Mouse (Mus musculus) heart, adult 8-10 months (tissue): ENCODE results near the gene Eif4a2. TPM values are rescaled to one million over a fixed set of nuclear protein-coding genes. Genes with fewer than 3 reads are reported as not detected.
"Not testable (repeated sequence)": the region's sequence is repeated elsewhere in the genome, so short reads cannot be mapped to it uniquely, and the experiment has no call there.

Source experiments
- DNase-seq: peaks from one replicate; pipeline ENCODE4 v3.0.0; 2022; ENCODE audit warnings: low spot score
- total RNA-seq, 4 experiments: library from RNA; stranded (reverse); gene quantifications; 2 replicates each; pipeline ENCODE4 v1.2.4; 2022

The Eif4a2 gene
- total RNA-seq = 100 to 1,000 TPM; 355 to 426 (median 380) TPM

DNA sequence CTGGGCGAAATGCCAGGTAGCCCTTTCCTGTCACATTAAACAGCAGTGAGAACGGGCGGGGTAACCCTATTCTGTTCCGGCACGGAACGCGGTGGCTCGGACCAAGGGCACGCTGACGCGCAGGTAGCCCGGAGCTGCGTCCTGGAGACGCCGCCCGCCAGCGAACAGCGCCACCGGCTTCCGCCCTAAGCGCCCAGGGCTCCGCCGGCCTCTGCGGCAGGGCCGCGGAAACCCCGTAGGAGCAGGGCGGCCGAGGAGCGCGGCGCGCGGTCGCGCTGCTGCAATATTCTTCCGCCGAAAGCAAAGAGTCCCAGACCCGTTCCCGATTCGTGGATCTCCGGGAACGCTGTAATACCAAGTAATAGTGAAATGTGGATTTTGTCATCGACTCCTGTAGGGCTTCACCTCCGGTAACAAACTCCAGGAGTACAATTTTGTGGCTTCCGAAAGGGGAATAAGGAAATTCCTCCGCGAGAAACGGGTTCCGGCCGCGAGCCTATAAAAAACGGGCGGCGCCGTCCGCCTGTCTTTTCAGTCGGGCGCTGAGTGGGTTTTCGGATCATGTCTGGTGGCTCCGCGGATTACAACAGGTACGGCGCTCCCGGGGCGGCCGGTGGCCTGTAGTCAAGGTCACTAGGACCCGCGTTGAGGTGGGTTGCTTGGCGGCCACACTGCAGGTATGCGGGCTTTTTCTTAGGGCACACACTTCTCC lies at the start of gene Eif4a2:
Gene Eif4a2, plus strand, starts transcription at position 214 of the 712 bp plus-strand sequence.
- peak; percentile 89 for DNase-seq

DNA sequence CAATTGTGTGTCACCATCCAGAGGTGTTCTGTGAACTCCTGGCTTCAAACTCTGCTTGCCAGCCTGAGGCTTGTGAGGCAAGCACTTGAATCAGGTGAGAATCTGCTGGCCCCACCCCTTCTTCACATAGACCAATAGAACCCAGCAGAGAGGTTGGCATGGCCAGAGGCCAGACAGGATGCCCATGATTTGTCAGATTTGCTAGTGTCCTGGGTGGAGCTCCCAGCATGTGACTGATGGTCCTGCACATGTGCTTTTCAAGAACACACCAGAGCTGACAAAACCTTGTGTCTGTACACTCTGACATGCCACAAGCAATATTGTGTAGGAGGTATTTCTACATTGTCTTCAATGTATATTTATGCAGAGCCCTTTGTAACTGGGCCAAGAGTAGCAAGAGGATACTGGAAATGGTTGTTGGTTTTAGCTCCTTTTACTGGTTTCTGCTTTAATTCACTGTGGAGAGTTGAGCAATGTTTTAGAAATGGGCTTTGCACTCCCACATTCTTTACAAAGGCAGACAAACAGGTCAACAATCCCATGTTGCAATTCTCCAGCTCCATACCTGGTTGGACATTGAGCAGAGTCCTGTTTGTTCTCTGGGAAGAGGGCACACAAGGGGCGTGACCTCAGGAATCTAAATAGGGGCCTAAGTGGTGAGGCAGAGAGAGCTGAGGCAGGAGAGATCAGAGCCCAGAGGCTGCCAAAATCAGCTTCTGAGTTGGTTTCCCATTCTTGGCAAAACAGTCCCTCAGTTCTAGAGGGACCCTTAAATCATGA lies 49.4 kb upstream of the Eif4a2 start, which contains the start of gene Kng1:
Gene Kng1, plus strand, starts transcription at position 198 of the 780 bp plus-strand sequence.
- DNase-seq = not testable (repeated sequence)

DNA sequence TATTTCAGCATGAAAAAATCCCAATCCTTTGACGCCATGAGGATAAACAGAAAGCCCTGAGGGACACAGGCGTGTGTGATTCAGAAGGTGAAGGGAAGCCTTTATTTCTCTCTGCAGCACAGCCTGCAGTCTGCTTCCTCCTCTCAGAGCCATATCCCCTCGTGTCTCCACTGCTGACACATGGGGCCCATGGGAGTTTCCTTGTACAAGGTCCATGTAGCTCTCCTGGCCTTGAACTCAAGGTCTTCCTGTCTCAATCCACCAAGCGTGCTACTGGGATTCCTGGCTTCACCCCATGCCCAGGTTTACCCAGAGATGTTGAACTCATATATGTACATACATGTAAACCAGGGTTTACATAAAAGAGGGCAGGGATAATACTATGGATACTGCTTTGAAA lies 47.6 kb upstream of the Eif4a2 start:
- not testable (repeated sequence) for DNase-seq

DNA sequence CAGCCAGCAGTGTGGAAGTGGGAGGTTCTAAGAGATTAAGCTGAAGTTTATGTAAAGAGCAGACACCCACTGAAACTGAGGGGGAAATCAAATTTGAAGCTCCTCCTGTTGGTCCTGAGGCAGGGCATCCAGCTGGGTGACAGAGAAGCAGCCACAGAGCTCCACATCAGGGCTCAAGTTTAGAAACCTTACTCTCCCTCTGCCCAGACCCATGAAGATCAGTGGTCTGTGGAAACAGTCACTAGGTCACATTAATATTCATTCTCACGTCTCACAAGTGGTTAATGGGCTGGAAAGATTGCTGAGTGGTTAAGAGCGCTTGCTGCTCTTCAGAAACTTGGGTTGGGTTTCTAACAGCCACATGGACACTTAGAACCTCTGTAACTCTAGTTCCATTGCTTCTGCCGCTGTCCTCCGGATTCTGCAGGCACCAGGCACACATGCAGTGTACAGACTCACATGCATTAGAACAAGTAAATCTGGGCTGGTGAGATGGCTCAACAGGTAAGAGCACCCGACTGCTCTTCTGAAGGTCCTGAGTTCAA lies 46.4 kb upstream of the Eif4a2 start:
- DNase-seq = not testable (repeated sequence)

DNA sequence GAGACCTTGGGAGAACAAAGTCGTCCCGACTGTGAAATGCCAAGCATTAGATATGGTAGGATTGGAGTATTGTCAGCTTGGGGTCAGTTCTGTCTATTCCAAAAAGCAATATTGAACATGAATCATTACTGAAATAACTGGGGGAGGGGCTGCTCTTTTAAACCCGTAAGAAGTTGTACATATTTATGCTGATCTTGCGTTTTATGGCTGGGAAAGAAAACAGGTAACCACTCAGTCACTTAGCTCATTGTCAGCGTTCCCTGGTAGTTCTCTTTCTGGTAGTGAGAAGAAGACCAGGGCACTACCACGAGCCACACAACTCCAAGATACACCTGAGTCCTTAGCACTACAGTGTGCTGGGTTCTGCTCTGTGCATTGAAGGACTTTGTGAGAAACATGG lies 29.7 kb upstream of the Eif4a2 start:
- DNase-seq = not testable (repeated sequence)

DNA sequence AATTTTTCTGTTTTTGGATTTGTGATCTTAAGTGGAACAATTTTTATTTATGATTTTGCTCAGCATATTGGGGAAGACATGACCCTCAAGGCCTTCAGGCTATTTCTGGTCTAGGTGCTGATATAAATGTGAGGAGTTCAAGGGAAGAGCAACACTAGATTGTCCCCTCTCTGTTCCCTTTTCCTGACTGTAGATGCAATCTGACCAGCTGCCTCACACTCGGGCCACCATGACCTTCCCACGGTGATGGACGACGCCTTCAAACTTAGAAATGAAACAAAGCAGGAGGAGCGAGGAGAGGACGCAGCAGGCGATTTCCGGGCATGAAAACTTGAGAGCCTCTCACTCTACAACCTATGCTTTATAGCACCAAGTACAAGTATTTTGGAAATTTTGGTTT lies 20.1 kb upstream of the Eif4a2 start:
- not testable (repeated sequence) for DNase-seq

DNA sequence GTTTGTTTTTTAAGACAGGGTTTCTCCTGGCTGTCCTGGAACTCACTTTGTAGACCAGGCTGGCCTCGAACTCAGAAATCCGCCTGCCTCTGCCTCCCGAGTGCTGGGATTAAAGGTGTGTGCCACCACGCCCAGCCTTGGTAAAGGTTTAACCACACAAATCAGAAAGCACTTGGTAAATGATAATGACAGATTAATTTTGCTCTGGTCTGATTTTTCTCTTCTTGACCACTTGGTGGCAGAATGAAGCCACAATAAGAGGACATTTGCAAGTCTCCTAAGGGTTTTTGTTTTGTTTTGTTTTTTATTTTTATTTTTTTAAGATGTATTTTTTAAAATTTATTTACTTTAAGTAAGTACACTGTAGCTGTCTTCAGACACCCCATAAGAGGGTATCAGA lies 19.5 kb upstream of the Eif4a2 start:
- not testable (repeated sequence) for DNase-seq

DNA sequence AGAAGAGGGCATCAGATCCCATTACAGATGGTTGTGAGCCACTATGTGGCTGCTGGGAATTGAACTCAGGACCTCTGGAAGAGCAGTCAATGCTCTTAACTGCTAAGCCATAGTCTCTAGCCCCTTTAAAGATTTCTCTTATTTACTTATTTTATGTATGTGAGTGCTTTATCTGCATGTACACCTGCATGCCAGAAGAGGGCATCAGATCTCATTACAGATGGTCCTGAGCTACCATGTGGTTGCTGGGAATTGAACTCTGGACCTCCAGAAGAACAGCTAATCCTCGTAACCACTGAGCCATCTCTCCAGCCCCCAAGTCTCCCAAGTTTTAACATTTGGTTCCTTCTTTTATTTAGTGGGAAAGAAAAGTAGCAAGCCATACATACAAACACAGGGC lies 18.8 kb upstream of the Eif4a2 start:
- not testable (repeated sequence) for DNase-seq

DNA sequence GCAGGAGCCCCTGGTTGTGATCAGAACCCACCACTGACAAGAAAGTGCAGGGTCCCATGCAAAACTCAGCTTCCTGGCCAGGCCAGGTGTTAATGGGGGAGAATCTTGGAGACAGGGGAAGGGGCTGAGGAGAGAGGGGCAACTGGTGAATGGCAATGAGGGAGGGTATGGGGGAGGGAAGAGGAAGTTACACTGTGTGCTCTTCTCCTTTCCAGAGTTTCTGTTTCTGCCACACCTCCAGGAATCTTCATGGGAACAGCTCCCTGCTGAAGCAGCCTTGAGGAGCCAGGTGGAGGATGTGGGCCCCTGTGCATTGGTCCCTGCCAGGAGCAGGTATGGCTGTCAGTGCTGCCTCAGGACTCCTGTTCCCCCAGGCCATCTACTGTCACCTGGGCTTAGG lies 15.9 kb upstream of the Eif4a2 start:
- DNase-seq = not testable (repeated sequence)

DNA sequence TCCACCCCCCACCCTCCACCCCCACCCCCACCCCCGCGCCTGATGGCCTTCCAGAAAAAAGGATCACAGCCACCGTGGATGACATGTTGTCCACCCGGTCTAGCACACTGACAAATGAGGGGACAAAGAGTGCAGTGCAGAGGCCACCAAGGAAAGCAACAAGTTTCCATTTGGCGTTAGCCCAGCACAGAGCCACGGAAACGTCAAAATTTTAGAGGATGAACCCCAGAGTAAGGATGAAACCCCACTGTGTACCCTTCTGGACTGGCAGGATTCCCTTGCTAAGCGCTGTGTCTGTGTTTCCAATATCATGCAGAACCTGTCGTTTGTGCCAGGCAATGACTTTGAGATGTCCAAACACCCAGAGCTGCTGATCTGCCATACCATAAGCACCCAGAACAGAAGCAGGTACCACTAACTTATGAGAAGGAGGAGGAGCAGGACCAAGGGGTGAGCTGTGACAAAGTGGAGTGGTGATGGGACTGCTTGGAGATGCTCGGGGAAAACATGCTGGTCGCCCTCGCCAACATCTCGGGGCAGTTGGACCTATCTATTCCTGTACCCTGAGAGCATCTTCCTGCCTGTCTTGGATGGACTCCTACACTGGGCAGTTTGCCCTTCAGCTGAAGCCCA lies 13.8 kb upstream of the Eif4a2 start:
- DNase-seq = no peak

DNA sequence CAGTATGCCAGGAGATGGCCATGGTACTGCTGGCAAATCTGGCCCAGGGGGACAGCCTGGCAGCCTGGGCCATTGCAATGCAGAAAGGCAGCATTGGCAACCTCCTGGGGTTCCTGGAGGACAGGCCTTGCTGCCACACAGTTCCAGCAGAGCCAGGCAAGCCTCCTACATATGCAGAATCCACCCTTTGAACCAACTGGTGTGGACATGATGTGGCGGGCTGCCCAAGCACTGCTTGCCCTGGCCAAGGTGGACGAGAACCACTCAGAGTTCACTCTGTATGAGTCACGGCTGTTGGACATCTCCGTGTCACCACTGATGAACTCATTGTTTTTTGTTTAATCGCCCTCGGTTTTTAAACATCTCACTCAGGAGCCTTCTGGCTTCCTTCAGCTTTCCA lies 13.1 kb upstream of the Eif4a2 start:
- no peak for DNase-seq

DNA sequence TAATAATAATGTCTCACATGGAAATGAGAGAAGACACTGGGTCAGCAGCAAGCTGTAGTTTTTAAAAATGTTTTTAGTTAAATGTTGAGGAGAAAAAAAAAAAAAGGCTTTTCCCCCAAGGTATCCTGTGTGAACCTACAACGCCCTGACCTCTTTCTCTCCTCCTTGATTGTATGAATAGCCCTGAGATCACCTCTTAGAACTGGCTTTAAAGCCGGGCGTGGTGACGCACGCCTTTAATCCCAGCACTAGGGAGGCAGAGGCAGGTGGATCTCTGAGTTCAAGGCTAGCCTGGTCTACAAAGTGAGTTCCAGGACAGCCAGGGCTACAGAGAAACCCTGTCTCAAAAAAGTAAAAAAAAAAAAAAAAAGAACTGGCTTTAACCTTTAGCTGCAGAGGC lies 11.7 kb upstream of the Eif4a2 start:
- DNase-seq = not testable (repeated sequence)

DNA sequence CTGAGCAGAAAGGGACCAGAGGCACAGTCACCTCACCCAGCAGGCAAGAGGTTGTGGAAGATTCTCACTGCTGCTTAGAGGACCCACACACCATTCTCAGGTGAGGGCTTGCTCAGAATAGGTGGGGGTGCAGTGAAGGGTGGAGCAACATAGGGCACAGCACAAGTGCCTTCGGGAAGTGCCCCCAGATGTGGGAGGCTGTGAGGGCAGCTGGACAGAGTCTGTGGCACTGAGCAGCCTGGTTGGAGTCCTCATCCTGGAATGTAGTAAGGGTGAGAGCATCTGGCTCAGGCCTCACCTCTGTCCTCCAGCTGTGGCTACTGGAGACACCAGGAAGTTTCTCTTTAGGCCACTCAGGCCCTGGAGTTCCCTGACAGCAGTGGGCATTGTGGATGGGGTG lies 10.4 kb upstream of the Eif4a2 start:
- DNase-seq = not testable (repeated sequence)

DNA sequence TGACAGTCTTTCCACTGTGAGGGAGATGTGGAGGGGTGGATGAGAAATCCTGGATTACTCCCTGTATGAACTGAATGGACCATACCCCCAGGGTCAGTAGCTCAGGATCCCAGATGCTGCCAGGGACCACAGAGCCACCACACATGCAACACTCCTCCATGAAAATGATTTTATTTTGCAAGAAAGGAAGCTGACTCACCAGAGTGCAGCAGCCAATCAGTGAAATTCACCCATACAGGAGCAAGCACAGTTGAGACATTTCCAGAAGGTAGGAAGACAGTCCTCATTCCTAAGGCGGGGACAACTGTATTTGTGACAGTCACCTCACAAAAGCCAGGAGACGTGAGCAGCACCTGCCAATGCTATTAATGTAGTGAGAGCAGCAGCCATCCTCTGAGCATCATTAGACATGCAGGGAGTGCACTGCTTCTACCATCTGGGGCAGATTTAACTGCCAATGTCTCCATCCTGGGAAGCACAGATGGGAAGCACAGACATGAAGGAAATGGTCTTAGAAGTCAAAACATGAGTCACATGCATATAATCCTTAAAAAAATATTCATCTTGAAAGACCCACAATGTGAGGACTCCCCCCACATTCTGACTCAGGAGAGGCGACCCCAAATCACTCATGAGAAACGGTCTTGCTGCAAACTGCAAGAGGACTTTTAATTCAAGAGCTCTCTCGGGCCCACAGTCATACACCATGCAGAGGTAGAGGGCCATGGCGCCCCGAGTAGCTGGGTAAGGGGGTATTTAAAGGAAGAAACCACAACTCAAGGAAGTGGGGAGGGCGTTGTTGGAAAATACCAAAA lies 9.7 kb upstream of the Eif4a2 start:
- DNase-seq = not testable (repeated sequence)

DNA sequence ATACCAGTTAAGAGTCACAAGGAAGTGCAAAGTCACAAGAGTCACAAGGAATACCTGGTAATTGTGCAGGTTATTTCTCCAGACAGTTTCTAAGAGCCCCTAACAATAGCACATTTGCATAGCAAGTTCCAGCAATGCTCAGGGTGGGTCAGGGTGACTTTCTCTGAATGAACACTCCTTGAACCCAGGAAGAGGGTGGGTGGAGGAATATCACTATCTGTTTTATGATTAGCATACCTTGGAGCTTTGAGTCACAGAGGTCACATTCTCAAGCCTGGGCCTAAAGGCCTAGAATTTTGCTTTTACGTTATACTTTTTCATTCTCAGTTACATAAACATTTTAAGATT lies 9.2 kb upstream of the Eif4a2 start:
- DNase-seq = not testable (repeated sequence)

DNA sequence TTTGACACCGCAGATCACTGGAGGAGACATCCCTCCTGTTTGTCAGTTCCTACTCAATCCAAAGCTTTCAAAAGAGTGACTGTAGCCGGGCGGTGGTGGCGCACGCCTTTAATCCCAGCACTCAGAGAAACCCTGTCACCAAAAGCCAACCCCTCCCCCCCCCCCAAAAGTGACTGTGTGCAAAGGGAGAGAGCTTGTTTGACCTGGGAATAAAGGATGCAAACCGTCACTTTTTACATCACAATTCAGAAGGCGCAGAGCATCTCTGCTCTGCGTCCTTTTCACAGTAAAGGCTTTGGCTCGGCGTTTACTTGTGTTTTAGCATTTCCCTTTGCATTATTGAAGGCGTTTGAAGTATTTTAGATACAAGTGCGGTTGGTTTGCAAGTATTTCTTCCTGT lies 7.6 kb upstream of the Eif4a2 start:
- DNase-seq = no peak

DNA sequence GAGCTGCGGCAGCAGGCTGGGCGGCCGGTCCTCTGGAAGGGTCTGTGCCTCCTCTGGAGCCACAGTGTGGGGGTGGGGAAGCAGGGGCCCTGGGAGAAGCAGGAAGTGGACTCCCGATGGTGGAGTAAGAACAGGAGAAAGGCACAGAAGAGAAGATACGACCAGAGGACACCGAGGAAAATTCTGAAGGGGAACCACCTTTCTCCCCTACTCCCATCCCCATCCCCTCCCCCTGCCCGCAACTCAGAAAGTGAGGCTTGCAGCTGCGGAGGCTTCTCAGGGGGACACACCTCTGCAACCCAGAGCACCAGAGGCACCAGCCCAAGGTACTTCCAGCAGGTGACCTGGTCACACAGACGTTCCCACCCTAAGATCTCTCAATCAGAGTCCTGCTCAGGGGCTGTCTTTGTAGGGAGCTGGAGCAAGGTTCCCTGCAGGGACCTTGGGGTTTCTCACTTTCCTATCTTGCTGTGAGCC lies 7.1 kb upstream of the Eif4a2 start:
- no peak for DNase-seq

DNA sequence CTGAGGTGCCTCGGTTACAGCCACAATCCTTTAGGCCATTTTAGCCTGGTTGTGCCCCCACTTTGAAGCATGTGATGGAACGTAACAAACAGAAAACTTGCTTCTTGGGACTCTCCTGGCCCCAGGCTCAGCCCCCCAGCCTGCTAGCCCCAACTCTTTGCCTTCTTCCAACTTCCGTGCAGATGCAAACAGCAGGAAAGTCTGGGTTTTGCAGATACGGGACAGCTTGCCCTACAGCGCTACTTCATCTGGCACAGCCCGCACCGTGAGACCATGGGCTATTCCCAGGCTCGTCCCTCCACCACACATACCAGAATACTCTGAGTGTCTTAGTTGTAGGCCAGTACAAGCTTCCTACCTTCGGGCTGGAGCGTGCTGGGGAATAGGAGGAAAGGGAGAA lies 6.6 kb upstream of the Eif4a2 start:
- no peak for DNase-seq

DNA sequence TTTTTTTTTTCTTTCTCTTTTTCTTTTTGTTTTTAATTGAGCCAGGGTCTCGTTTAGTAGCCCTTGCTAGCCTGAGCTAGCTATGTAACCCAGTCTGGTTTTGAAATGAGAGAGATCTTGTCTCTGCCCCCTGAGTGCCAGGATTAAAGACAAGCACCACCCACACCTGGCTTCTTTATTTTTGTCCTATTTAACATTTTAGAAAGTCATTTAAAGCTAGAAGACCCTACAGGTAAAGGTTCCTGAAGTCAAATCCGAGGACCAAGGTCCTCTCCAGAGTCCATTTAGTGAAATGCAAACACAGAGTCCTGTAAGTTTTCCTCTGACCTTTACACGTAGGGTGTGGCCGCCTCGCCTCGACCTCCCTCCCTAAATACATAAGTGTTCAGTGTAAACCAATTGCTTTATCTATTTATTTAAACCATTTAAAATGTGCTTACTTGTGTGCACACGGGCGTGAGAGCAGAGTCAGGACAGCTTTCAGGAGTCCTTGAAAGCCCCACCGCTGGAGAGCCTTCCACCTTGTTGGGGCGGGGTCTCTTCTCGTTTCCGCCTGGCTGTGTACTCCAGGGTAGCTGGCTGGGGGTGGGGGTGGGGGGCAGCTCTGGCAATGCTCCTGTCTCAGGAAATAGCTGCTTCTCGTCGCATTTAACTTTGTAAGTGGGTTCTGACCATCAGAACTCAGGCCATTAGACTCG lies 4.8 kb upstream of the Eif4a2 start:
- DNase-seq = no peak

DNA sequence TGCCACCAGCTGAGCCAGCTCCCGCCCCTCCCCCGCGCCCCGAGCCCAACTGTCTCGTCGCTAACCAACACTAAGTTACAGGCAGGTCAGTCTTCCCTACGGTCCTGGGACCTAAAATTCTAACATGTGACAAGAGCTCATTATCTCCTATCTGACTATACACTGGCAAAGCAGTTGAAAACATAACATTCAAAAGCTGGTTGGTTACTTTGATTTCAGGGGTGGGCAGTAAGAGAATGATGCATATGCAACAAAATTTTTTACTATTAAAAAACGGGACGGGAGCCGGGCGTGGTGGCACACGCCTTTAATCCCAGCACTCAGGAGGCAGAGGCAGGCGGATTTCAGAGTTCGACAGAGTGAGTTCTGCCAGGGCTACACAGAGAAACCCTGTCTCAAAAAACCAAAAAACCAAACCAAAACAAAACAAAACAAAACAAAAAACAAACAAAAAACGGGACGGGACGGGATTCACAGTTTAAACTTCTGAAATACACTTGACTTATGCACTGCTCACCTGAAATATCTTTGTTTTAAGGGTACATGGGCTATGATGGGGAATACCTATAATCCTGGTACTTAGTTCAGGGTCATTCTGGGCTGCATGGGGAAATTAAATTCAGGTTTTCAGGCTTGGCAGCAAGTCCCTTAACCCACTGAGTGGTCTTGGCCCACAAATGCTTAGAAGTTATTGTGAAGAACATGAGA lies 4.1 kb upstream of the Eif4a2 start:
- no peak for DNase-seq
